Mouse (Mus musculus): ENCODE measurements at regions not wholly inside any gene's neighbourhood (a gene's known extent, or its start where the extent isn't known, plus 50 kb on each side); places are given as distances from the start of the nearest gene placed in this dataset.
A peak's percentile ranks its signal among the peaks of the same experiment; 100 is the strongest.

GRCm38 (mm10) chr10:39233926-39234450 is 70.4 kb upstream of the Ccn6 start:
- no peak overlapping the region for H3K9ac ChIP-seq (ENCODE audit: low read depth, low read length)
- no peaks in the 10 kb centered on the region for H3K36me3 ChIP-seq (ENCODE audit: control insufficient read depth, insufficient read depth, low read length)
- no peak overlapping the region for H3K4me3 ChIP-seq (ENCODE audit: low read depth, low read length)
- no peaks in the 10 kb centered on the region for H3K4me1 ChIP-seq (replicated peaks; ENCODE audit: control insufficient read depth, insufficient read depth, low read length)
- no peak overlapping the region for H3K27ac ChIP-seq (ENCODE audit: low read depth, low read length)
- DNase-seq (ENCODE audit: low spot score), result no peak
- no peak for ATAC-seq (ENCODE audit: low FRiP score)
- no peaks in the 10 kb centered on the region for H3K9me3 ChIP-seq (ENCODE audit: control insufficient read depth, low read length)
- H3K4me2 ChIP-seq (replicated peaks; ENCODE audit: low read depth, low read length), result no peak overlapping the region
- H3K27me3 ChIP-seq (ENCODE audit: control insufficient read depth, insufficient read depth, low read length), result no peaks in the 10 kb centered on the region
- 82% methylated on average over 8 of the region's 8 CpGs for WGBS

- no peaks in the 10 kb centered on the region for H3K4me1 ChIP-seq (replicated peaks; ENCODE audit: control insufficient read depth, insufficient read depth, low read length)
Measured at GRCm38 (mm10) chr10:39233191-39233590, 69.6 kb upstream of the Ccn6 start.

GRCm38 (mm10) chr10:39230634-39231410 is 67.2 kb upstream of the Ccn6 start:
- Histone ChIP-seq H3K27ac (ENCODE audit: low read depth, low read length) (no peak overlapping the region), H3K9me3 (ENCODE audit: control insufficient read depth, low read length) (no peaks in the 10 kb centered on the region), H3K4me2 (replicated peaks; ENCODE audit: low read depth, low read length) (no peak overlapping the region), H3K4me1 (replicated peaks; ENCODE audit: control insufficient read depth, insufficient read depth, low read length) (no peaks in the 10 kb centered on the region), H3K4me3 (ENCODE audit: low read depth, low read length) (no peak overlapping the region), H3K36me3 (ENCODE audit: control insufficient read depth, insufficient read depth, low read length) (no peaks in the 10 kb centered on the region), H3K9ac (ENCODE audit: low read depth, low read length) (no peak overlapping the region), H3K27me3 (ENCODE audit: control insufficient read depth, insufficient read depth, low read length) (no peaks in the 10 kb centered on the region)
- no peak for ATAC-seq (ENCODE audit: low FRiP score)
- 60% methylated on average over 14 of the region's 14 CpGs for WGBS
- no peak for DNase-seq (ENCODE audit: low spot score)

More at GRCm38 (mm10) chr10:39233191-39233590, 69.6 kb upstream of the Ccn6 start:
- H3K27me3 ChIP-seq (ENCODE audit: control insufficient read depth, insufficient read depth, low read length), result no peaks in the 10 kb centered on the region
- no peak overlapping the region for H3K4me3 ChIP-seq (ENCODE audit: low read depth, low read length)
- H3K9ac ChIP-seq (ENCODE audit: low read depth, low read length), result no peak overlapping the region
- DNase-seq (ENCODE audit: low spot score) (no peak), ATAC-seq (ENCODE audit: low FRiP score) (no peak)
- WGBS, result 83% methylated on average over 7 of the region's 7 CpGs
- no peak overlapping the region for H3K4me2 ChIP-seq (replicated peaks; ENCODE audit: low read depth, low read length)
- no peaks in the 10 kb centered on the region for H3K9me3 ChIP-seq (ENCODE audit: control insufficient read depth, low read length)
- no peaks in the 10 kb centered on the region for H3K36me3 ChIP-seq (ENCODE audit: control insufficient read depth, insufficient read depth, low read length)
- no peak overlapping the region; the same call in 1 of the 2 replicates for H3K27ac ChIP-seq (ENCODE audit: low read depth, low read length)

GRCm38 (mm10) chr10:39229233-39229632 is 65.6 kb upstream of the Ccn6 start:
- Histone ChIP-seq H3K27ac (ENCODE audit: low read depth, low read length) (no peak overlapping the region), H3K4me1 (replicated peaks; ENCODE audit: control insufficient read depth, insufficient read depth, low read length) (no peaks in the 10 kb centered on the region), H3K36me3 (ENCODE audit: control insufficient read depth, insufficient read depth, low read length) (no peaks in the 10 kb centered on the region), H3K9me3 (ENCODE audit: control insufficient read depth, low read length) (no peaks in the 10 kb centered on the region), H3K4me3 (ENCODE audit: low read depth, low read length) (no peak overlapping the region), H3K4me2 (replicated peaks; ENCODE audit: low read depth, low read length) (no peak overlapping the region), H3K27me3 (ENCODE audit: control insufficient read depth, insufficient read depth, low read length) (no peaks in the 10 kb centered on the region), H3K9ac (ENCODE audit: low read depth, low read length) (no peak overlapping the region)
- WGBS, result 98% methylated on average over 4 of the region's 4 CpGs
- no peak for DNase-seq (ENCODE audit: low spot score)
- no peak for ATAC-seq (ENCODE audit: low FRiP score)

- H3K4me1 ChIP-seq (replicated peaks; ENCODE audit: control insufficient read depth, insufficient read depth, low read length), result no peaks in the 10 kb centered on the region
- WGBS, result 65% methylated on average over 5 of the region's 5 CpGs
- no peaks in the 10 kb centered on the region for H3K27me3 ChIP-seq (ENCODE audit: control insufficient read depth, insufficient read depth, low read length)
- DNase-seq (ENCODE audit: low spot score), result no peak
- 0 out of 2 replicates have a peak, but pooled peaks have one; percentile 15 for ATAC-seq (ENCODE audit: low FRiP score)
- H3K4me2 ChIP-seq (replicated peaks; ENCODE audit: low read depth, low read length), result no peak overlapping the region
- no peaks in the 10 kb centered on the region for H3K36me3 ChIP-seq (ENCODE audit: control insufficient read depth, insufficient read depth, low read length)
- H3K4me3 ChIP-seq (ENCODE audit: low read depth, low read length), result no peak overlapping the region
- H3K9me3 ChIP-seq (ENCODE audit: control insufficient read depth, low read length), result no peaks in the 10 kb centered on the region
- no peak overlapping the region for H3K9ac ChIP-seq (ENCODE audit: low read depth, low read length)
- 0 out of 2 replicates have a peak overlapping the region, but pooled peaks have one; percentile 12 for H3K27ac ChIP-seq (ENCODE audit: low read depth, low read length)
Measured at GRCm38 (mm10) chr10:39228027-39228426, 64.4 kb upstream of the Ccn6 start.

GRCm38 (mm10) chr10:39227499-39227942 is 63.9 kb upstream of the Ccn6 start:
- no peak overlapping the region for H3K4me3 ChIP-seq (ENCODE audit: low read depth, low read length)
- H3K36me3 ChIP-seq (ENCODE audit: control insufficient read depth, insufficient read depth, low read length), result no peaks in the 10 kb centered on the region
- H3K27me3 ChIP-seq (ENCODE audit: control insufficient read depth, insufficient read depth, low read length), result no peaks in the 10 kb centered on the region
- H3K4me2 ChIP-seq (replicated peaks; ENCODE audit: low read depth, low read length), result no peak overlapping the region
- 0 out of 2 replicates have a peak overlapping the region, but pooled peaks have one; percentile 12 for H3K27ac ChIP-seq (ENCODE audit: low read depth, low read length)
- DNase-seq (ENCODE audit: low spot score) (no peak), ATAC-seq (ENCODE audit: low FRiP score) (peak; percentile 69)
- no peaks in the 10 kb centered on the region for H3K4me1 ChIP-seq (replicated peaks; ENCODE audit: control insufficient read depth, insufficient read depth, low read length)
- no peak overlapping the region for H3K9ac ChIP-seq (ENCODE audit: low read depth, low read length)
- 33% methylated on average over 13 of the region's 13 CpGs for WGBS
- H3K9me3 ChIP-seq (ENCODE audit: control insufficient read depth, low read length), result no peaks in the 10 kb centered on the region

GRCm38 (mm10) chr10:39226518-39226917 is 62.9 kb upstream of the Ccn6 start:
- Histone ChIP-seq H3K9me3 (ENCODE audit: control insufficient read depth, low read length) (no peaks in the 10 kb centered on the region), H3K4me1 (replicated peaks; ENCODE audit: control insufficient read depth, insufficient read depth, low read length) (no peaks in the 10 kb centered on the region), H3K4me2 (replicated peaks; ENCODE audit: low read depth, low read length) (no peak overlapping the region), H3K4me3 (ENCODE audit: low read depth, low read length) (no peak overlapping the region), H3K36me3 (ENCODE audit: control insufficient read depth, insufficient read depth, low read length) (no peaks in the 10 kb centered on the region), H3K27ac (ENCODE audit: low read depth, low read length) (no peak overlapping the region), H3K27me3 (ENCODE audit: control insufficient read depth, insufficient read depth, low read length) (no peaks in the 10 kb centered on the region), H3K9ac (ENCODE audit: low read depth, low read length) (no peak overlapping the region)
- 61% methylated on average over 2 of the region's 2 CpGs for WGBS
- ATAC-seq (ENCODE audit: low FRiP score), result no peak
- DNase-seq (ENCODE audit: low spot score), result no peak

- Histone ChIP-seq H3K9ac (ENCODE audit: low read depth, low read length) (no peak overlapping the region), H3K9me3 (ENCODE audit: control insufficient read depth, low read length) (no peaks in the 10 kb centered on the region), H3K27ac (ENCODE audit: low read depth, low read length) (no peak overlapping the region), H3K27me3 (ENCODE audit: control insufficient read depth, insufficient read depth, low read length) (no peaks in the 10 kb centered on the region), H3K4me1 (replicated peaks; ENCODE audit: control insufficient read depth, insufficient read depth, low read length) (no peaks in the 10 kb centered on the region), H3K4me2 (replicated peaks; ENCODE audit: low read depth, low read length) (no peak overlapping the region), H3K4me3 (ENCODE audit: low read depth, low read length) (no peak overlapping the region), H3K36me3 (ENCODE audit: control insufficient read depth, insufficient read depth, low read length) (no peaks in the 10 kb centered on the region)
- DNase-seq (ENCODE audit: low spot score) (no peak), ATAC-seq (ENCODE audit: low FRiP score) (no peak)
- WGBS, result 43% methylated on average over 5 of the region's 5 CpGs
Measured at GRCm38 (mm10) chr10:39224449-39225094, 61.0 kb upstream of the Ccn6 start.

Data from hindbrain, embryonic 11.5 days (tissue).